Mouse (Mus musculus): ENCODE results near the gene Gm45902. TPM values are rescaled to one million over a fixed set of nuclear protein-coding genes. Genes with fewer than 3 reads are reported as not detected.

Gm45902 gene
- polyA plus RNA-seq (2015; fragmentation: Nextera tagmentation; extraction: Ambion mirVana), result 4.0 and 4.2 TPM in 2 replicates

DNA sequence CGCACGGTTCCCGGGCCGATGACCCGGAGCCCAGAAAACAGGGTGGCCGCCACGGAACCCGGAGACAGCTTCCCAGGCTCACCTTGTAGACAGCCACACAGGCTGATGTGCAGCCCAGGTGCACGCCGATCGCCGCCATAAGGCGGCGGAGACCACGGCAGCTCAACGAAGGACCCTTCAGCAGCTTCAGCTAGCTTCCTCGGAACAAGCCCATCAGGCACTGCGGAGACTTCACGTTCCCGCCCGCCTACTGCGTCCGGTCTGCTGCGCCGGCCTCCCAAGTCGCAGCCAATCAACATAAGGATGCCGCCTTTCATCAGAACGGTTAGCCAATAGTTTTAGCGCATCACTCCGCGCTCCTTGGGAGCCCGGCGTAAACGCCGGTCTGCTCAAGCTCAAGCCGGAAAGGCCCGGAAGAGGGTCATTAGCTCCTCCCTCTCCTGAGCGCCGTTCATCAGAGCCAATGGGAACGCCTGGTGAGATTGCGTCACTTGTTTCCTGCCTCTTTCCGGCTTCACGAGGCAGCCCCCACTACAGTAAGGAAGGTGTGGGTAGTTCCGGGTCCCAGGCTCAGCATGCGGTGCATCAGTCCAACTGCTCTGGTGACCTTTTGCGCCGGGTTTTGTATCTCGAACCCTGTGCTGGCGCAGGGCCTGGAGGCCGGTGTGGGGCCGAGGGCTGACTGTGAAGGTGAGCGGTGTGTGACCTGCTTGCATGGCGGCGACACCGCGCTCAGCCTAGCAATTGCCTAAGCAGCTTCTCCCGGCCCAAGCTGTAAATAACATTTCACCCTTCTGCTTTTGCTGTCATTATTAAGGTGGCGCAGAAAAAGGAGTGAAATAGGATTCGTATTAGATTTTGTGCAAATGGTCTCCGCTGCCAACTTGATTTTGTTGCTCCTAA lies at the start of gene Gm45902, which contains the start of the genes Hspa14 and Cdnf:
Gm45902 (minus strand) TSS at position 239 of the 903 bp plus-strand sequence.
Hspa14 (minus strand) TSS at position 263 of the 903 bp plus-strand sequence.
Cdnf (plus strand) TSS at position 479 of the 903 bp plus-strand sequence.
- peaks cover 6% of the 10 kb centered on the region; the same call in 1 of the 2 replicates for H3K36me3 ChIP-seq (ENCODE audit: control insufficient read depth, insufficient read depth, low read length)
- peaks cover 10% of the 10 kb centered on the region for H3K4me1 ChIP-seq (ENCODE audit: control insufficient read depth, insufficient read depth, low read length)
- ATAC-seq (ENCODE audit: insufficient read depth, low FRiP score), result peak; percentile 100
- peak within 1 kb of the TSS; percentile 83 for H3K4me2 ChIP-seq (ENCODE audit: low read depth, low read length)
- H3K27me3 ChIP-seq (ENCODE audit: control insufficient read depth, insufficient read depth, low read length), result no peaks in the 10 kb centered on the region
- WGBS, result under 1% methylated on average over 60 of the region's 60 CpGs
- H3K9ac ChIP-seq (ENCODE audit: low read length), result peak within 1 kb of the TSS; percentile 88
- H3K4me3 ChIP-seq (replicated peaks; ENCODE audit: low read length), result peak within 1 kb of the TSS; percentile 75
- no peaks in the 10 kb centered on the region for H3K9me3 ChIP-seq (replicated peaks; ENCODE audit: control insufficient read depth, low read length)
- peak within 1 kb of the TSS; percentile 79 for H3K27ac ChIP-seq (ENCODE audit: low read length)

DNA sequence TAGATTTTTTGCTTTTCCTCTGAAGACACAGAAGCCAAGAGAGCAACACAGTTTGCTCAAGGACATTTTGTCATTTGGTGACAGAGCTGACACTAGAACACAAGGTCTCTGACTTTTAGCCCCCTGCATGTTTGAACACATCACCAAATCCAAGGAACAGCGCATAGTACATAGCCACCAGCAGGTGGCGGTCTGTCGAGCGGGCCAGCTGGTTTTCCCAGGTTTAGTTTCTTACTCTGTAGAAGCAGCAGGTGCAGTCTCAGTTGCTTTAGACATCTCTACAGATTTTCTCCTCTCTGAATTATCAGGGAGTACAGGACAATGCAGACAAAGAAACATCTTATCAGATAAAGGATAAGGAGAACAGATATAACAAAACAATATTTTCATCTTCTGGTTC lies 34.0 kb upstream of the Gm45902 start:
- no peak for ATAC-seq (ENCODE audit: insufficient read depth, low FRiP score)

GRCm38 (mm10) chr2:3546055-3546454 lies 33.5 kb upstream of the Gm45902 start:
- H3K9ac ChIP-seq (ENCODE audit: low read length), result no peak overlapping the region

More for the DNA sequence above, 34.0 kb upstream of the Gm45902 start:
- Histone ChIP-seq H3K4me1 (ENCODE audit: control insufficient read depth, insufficient read depth, low read length) (no peaks in the 10 kb centered on the region), H3K9ac (ENCODE audit: low read length) (no peak overlapping the region), H3K4me3 (replicated peaks; ENCODE audit: low read length) (no peak overlapping the region), H3K4me2 (ENCODE audit: low read depth, low read length) (no peak overlapping the region), H3K27me3 (ENCODE audit: control insufficient read depth, insufficient read depth, low read length) (no peaks in the 10 kb centered on the region), H3K9me3 (replicated peaks; ENCODE audit: control insufficient read depth, low read length) (no peaks in the 10 kb centered on the region), H3K36me3 (ENCODE audit: control insufficient read depth, insufficient read depth, low read length) (no peaks in the 10 kb centered on the region), H3K27ac (ENCODE audit: low read length) (no peak overlapping the region)
- 3% methylated on average over 4 of the region's 4 CpGs for WGBS

GRCm38 (mm10) chr2:3541307-3542079 lies 28.9 kb upstream of the Gm45902 start:
- WGBS, result 42% methylated on average over 9 of the region's 9 CpGs
- 0 out of 2 replicates have a peak overlapping the region, but pooled peaks have one; percentile 3 for H3K27ac ChIP-seq (ENCODE audit: low read length)

More at GRCm38 (mm10) chr2:3546055-3546454, 33.5 kb upstream of the Gm45902 start:
- Histone ChIP-seq H3K9me3 (replicated peaks; ENCODE audit: control insufficient read depth, low read length) (no peaks in the 10 kb centered on the region), H3K4me2 (ENCODE audit: low read depth, low read length) (no peak overlapping the region), H3K27ac (ENCODE audit: low read length) (no peak overlapping the region), H3K4me3 (replicated peaks; ENCODE audit: low read length) (no peak overlapping the region), H3K4me1 (ENCODE audit: control insufficient read depth, insufficient read depth, low read length) (no peaks in the 10 kb centered on the region), H3K36me3 (ENCODE audit: control insufficient read depth, insufficient read depth, low read length) (no peaks in the 10 kb centered on the region), H3K27me3 (ENCODE audit: control insufficient read depth, insufficient read depth, low read length) (no peaks in the 10 kb centered on the region)
- ATAC-seq (ENCODE audit: insufficient read depth, low FRiP score), result no peak
- 64% methylated on average over 2 of the region's 2 CpGs for WGBS

GRCm38 (mm10) chr2:3526288-3526687 lies 13.7 kb upstream of the Gm45902 start:
- H3K9ac ChIP-seq (ENCODE audit: low read length), result no peak overlapping the region
- 77% methylated on average over 6 of the region's 6 CpGs for WGBS
- H3K4me1 ChIP-seq (ENCODE audit: control insufficient read depth, insufficient read depth, low read length), result no peaks in the 10 kb centered on the region
- H3K9me3 ChIP-seq (replicated peaks; ENCODE audit: control insufficient read depth, low read length), result no peaks in the 10 kb centered on the region
- no peak overlapping the region for H3K4me3 ChIP-seq (replicated peaks; ENCODE audit: low read length)
- no peak for ATAC-seq (ENCODE audit: insufficient read depth, low FRiP score)
- H3K4me2 ChIP-seq (ENCODE audit: low read depth, low read length), result no peak overlapping the region
- no peak overlapping the region for H3K27ac ChIP-seq (ENCODE audit: low read length)
- H3K27me3 ChIP-seq (ENCODE audit: control insufficient read depth, insufficient read depth, low read length), result no peaks in the 10 kb centered on the region
- H3K36me3 ChIP-seq (ENCODE audit: control insufficient read depth, insufficient read depth, low read length), result no peaks in the 10 kb centered on the region

More at GRCm38 (mm10) chr2:3541307-3542079, 28.9 kb upstream of the Gm45902 start:
- Histone ChIP-seq H3K4me2 (ENCODE audit: low read depth, low read length) (no peak overlapping the region; the same call in 1 of the 2 replicates), H3K4me3 (replicated peaks; ENCODE audit: low read length) (no peak overlapping the region), H3K9me3 (replicated peaks; ENCODE audit: control insufficient read depth, low read length) (no peaks in the 10 kb centered on the region), H3K36me3 (ENCODE audit: control insufficient read depth, insufficient read depth, low read length) (no peaks in the 10 kb centered on the region), H3K9ac (ENCODE audit: low read length) (no peak overlapping the region), H3K27me3 (ENCODE audit: control insufficient read depth, insufficient read depth, low read length) (no peaks in the 10 kb centered on the region), H3K4me1 (ENCODE audit: control insufficient read depth, insufficient read depth, low read length) (no peaks in the 10 kb centered on the region)
- no peak for ATAC-seq (ENCODE audit: insufficient read depth, low FRiP score)

DNA sequence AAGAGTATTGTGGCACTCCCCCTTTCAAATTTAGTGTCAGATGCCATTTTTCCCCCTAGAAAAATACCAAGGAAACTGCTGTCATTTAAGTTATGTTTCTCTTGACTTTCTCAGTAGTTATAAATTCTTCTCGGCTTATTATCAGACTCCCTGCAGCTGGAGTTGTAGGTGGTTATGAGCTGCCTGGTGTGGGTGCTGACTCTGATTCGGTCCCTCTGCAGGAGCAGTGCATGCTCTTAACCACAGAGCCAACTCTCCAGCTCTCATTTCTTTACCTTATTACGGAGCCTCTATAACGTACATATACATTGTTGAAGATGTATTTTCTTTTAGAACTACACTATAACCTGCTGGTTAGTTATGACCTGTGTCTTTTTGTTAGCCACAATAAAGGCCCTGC lies 10.0 kb upstream of the Gm45902 start:
- no peak overlapping the region for H3K27ac ChIP-seq (ENCODE audit: low read length)
- H3K4me1 ChIP-seq (ENCODE audit: control insufficient read depth, insufficient read depth, low read length), result no peaks in the 10 kb centered on the region
- H3K9me3 ChIP-seq (replicated peaks; ENCODE audit: control insufficient read depth, low read length), result no peaks in the 10 kb centered on the region
- H3K4me2 ChIP-seq (ENCODE audit: low read depth, low read length), result no peak overlapping the region
- no peaks in the 10 kb centered on the region for H3K27me3 ChIP-seq (ENCODE audit: control insufficient read depth, insufficient read depth, low read length)
- 70% methylated on average over 4 of the region's 4 CpGs for WGBS
- no peak overlapping the region for H3K9ac ChIP-seq (ENCODE audit: low read length)
- no peaks in the 10 kb centered on the region for H3K36me3 ChIP-seq (ENCODE audit: control insufficient read depth, insufficient read depth, low read length)
- H3K4me3 ChIP-seq (replicated peaks; ENCODE audit: low read length), result no peak overlapping the region
- ATAC-seq (ENCODE audit: insufficient read depth, low FRiP score), result no peak

GRCm38 (mm10) chr2:3512076-3512475 lies 514 bp downstream of the Gm45902 start:
- Histone ChIP-seq H3K4me3 (replicated peaks; ENCODE audit: low read length) (peak overlapping the region; percentile 75), H3K9ac (ENCODE audit: low read length) (peak overlapping the region; percentile 88), H3K27me3 (ENCODE audit: control insufficient read depth, insufficient read depth, low read length) (no peaks in the 10 kb centered on the region), H3K4me1 (ENCODE audit: control insufficient read depth, insufficient read depth, low read length) (peaks cover 10% of the 10 kb centered on the region), H3K27ac (ENCODE audit: low read length) (peak overlapping the region; percentile 75), H3K4me2 (ENCODE audit: low read depth, low read length) (peak overlapping the region; percentile 83), H3K36me3 (ENCODE audit: control insufficient read depth, insufficient read depth, low read length) (peaks cover 6% of the 10 kb centered on the region; the same call in 1 of the 2 replicates), H3K9me3 (replicated peaks; ENCODE audit: control insufficient read depth, low read length) (no peaks in the 10 kb centered on the region)
- ATAC-seq (ENCODE audit: insufficient read depth, low FRiP score), result no peak
- WGBS, result 0% methylated on average over 15 of the region's 15 CpGs

GRCm38 (mm10) chr2:3500886-3501285 lies 11.7 kb downstream of the Gm45902 start:
- Histone ChIP-seq H3K9ac (ENCODE audit: low read length) (no peak overlapping the region), H3K27me3 (ENCODE audit: control insufficient read depth, insufficient read depth, low read length) (no peaks in the 10 kb centered on the region), H3K36me3 (ENCODE audit: control insufficient read depth, insufficient read depth, low read length) (peaks cover 22% of the 10 kb centered on the region), H3K27ac (ENCODE audit: low read length) (no peak overlapping the region), H3K4me1 (ENCODE audit: control insufficient read depth, insufficient read depth, low read length) (no peaks in the 10 kb centered on the region), H3K4me2 (ENCODE audit: low read depth, low read length) (no peak overlapping the region), H3K4me3 (replicated peaks; ENCODE audit: low read length) (no peak overlapping the region), H3K9me3 (replicated peaks; ENCODE audit: control insufficient read depth, low read length) (no peaks in the 10 kb centered on the region)
- no peak for ATAC-seq (ENCODE audit: insufficient read depth, low FRiP score)
- WGBS, result 95% methylated on average over 5 of the region's 5 CpGs
